In genomic region chr2:153747994-153748393, GRCm38 (mm10) we compare ENCODE assay signal across 22 mouse cellular contexts. TPM values are rescaled to one million over a fixed set of nuclear protein-coding genes. Genes with fewer than 3 reads are reported as not detected.
DNase-seq lines count a peak whose midpoint lies in the region; ATAC-seq and TF ChIP-seq lines count a peak whose summit lies in the region.
"Had no signal": no experiment of that assay in that cellular context is flagged by ENCODE, and none has a peak within 500 bp of the region (broad histone marks: within the 10 kb centered on the region; RNA-seq: fewer than 3 reads in every experiment).

No protein-coding gene starts in this region.

- peak; percentile 52 for ATAC-seq in intestine, embryonic 15.5 days
- ATAC-seq in intestine, embryonic 16.5 days, result peak; percentile 61
- peak; percentile 71 for ATAC-seq in intestine, postnatal 0 days
- ATAC-seq: Patski had no signal

- peaks cover 2% of the 10 kb centered on the region for H3K4me1 ChIP-seq in intestine, embryonic 15.5 days (replicated peaks)
- peaks cover 18% of the 10 kb centered on the region for H3K4me1 ChIP-seq in intestine, embryonic 16.5 days (ENCODE audit: control insufficient read depth, insufficient read depth, low read length)
- H3K4me1 ChIP-seq in intestine, postnatal 0 days (replicated peaks; ENCODE audit: control insufficient read depth, insufficient read depth, low read length), result peaks cover 5% of the 10 kb centered on the region

- H3K27ac ChIP-seq in intestine, embryonic 15.5 days, result no peak overlapping the region
- no peak overlapping the region for H3K27ac ChIP-seq in intestine, embryonic 16.5 days (ENCODE audit: low read length)
- no peak overlapping the region for H3K27ac ChIP-seq in intestine, postnatal 0 days (ENCODE audit: low read depth, low read length)

- no peaks in the 10 kb centered on the region for H3K9me3 ChIP-seq in intestine, embryonic 15.5 days
- no peaks in the 10 kb centered on the region for H3K9me3 ChIP-seq in intestine, embryonic 16.5 days (ENCODE audit: control insufficient read depth, low read length)
- no peaks in the 10 kb centered on the region for H3K9me3 ChIP-seq in intestine, postnatal 0 days (ENCODE audit: control insufficient read depth)
- H3K9me3 ChIP-seq: G1E had no signal

- no peaks in the 10 kb centered on the region for H3K27me3 ChIP-seq in intestine, embryonic 15.5 days (replicated peaks)
- H3K27me3 ChIP-seq in intestine, embryonic 16.5 days (replicated peaks; ENCODE audit: control insufficient read depth, insufficient read depth, low read length), result no peaks in the 10 kb centered on the region
- H3K27me3 ChIP-seq in intestine, postnatal 0 days (replicated peaks; ENCODE audit: control insufficient read depth, insufficient read depth, low read length), result no peaks in the 10 kb centered on the region
- H3K27me3 ChIP-seq: CH12.LX, Patski had no signal

- no peak overlapping the region for H3K9ac ChIP-seq in intestine, embryonic 15.5 days
- no peak overlapping the region for H3K9ac ChIP-seq in intestine, embryonic 16.5 days (ENCODE audit: low read depth, low read length)
- no peak overlapping the region for H3K9ac ChIP-seq in intestine, postnatal 0 days (ENCODE audit: low read depth, low read length)

- no peak overlapping the region for H3K4me2 ChIP-seq in intestine, embryonic 15.5 days (replicated peaks)
- H3K4me2 ChIP-seq in intestine, embryonic 16.5 days (ENCODE audit: low read depth, low read length), result no peak overlapping the region
- no peak overlapping the region for H3K4me2 ChIP-seq in intestine, postnatal 0 days (replicated peaks; ENCODE audit: low read depth)

- H3K36me3 ChIP-seq in intestine, embryonic 15.5 days, result peaks cover 8% of the 10 kb centered on the region
- H3K36me3 ChIP-seq in intestine, embryonic 16.5 days (ENCODE audit: control insufficient read depth, insufficient read depth, low read length), result 0 out of 2 replicates have a peak, but pooled peaks cover 7% of the 10 kb centered on the region
- H3K36me3 ChIP-seq in intestine, postnatal 0 days (ENCODE audit: control insufficient read depth, insufficient read depth), result peaks cover 12% of the 10 kb centered on the region; the same call in 1 of the 2 replicates

- H3K4me3 ChIP-seq in intestine, embryonic 15.5 days (replicated peaks), result no peak overlapping the region
- H3K4me3 ChIP-seq in intestine, embryonic 16.5 days (ENCODE audit: low read length), result no peak overlapping the region
- H3K4me3 ChIP-seq in intestine, postnatal 0 days (ENCODE audit: low read depth, low read length), result no peak overlapping the region

- no peak for TF ChIP-seq CTCF in intestine, postnatal 0 days (IDR thresholded peaks at IDR 0.05; ENCODE audit: low read depth)

- no peak for DNase-seq in kidney, postnatal 25 days
- no peak for DNase-seq in frontal cortex, postnatal 14 days (ENCODE audit: low spot score in 2 of 2)
- DNase-seq in kidney, adult 18-20 months, result no peak
- DNase-seq: adrenal gland, adult 2 months; adrenal gland, adult 8-10 months; adrenal gland, postnatal 10 days; adrenal gland, postnatal 14 days; adrenal gland, postnatal 25 days; adrenal gland, postnatal 36 days; B cell, adult 2 months; cerebellum, adult 11 months; cerebellum, adult 11-12 months; cerebellum, adult 18-20 months had no signal

RNA-seq across cellular contexts. Expression of gene Mapre1, which starts 6.9 kb away (rescaled TPM):
- polyA plus RNA-seq in intestine, embryonic 15.5 days (2015; fragmentation: Nextera tagmentation; extraction: Ambion mirVana), result 216 and 268 TPM in 2 replicates
- polyA plus RNA-seq in intestine, embryonic 16.5 days (2015; fragmentation: Nextera tagmentation; extraction: Ambion mirVana), result 200 and 227 TPM in 2 replicates
- polyA plus RNA-seq in intestine, postnatal 0 days (2015; fragmentation: Nextera tagmentation; extraction: Ambion mirVana), result 144 and 149 TPM in 2 replicates

RNA-seq across cellular contexts. Expression of gene Efcab8, which starts 31.7 kb away (rescaled TPM):
- polyA plus RNA-seq in intestine, embryonic 15.5 days (2015; fragmentation: Nextera tagmentation; extraction: Ambion mirVana), result 0.03 TPM in 1 of 2 replicates, not detected in the other
- 0.02 TPM in 1 of 2 replicates, not detected in the other for polyA plus RNA-seq in intestine, embryonic 16.5 days (2015; fragmentation: Nextera tagmentation; extraction: Ambion mirVana)
- 0.04 and 0.13 TPM in 2 replicates for polyA plus RNA-seq in intestine, postnatal 0 days (2015; fragmentation: Nextera tagmentation; extraction: Ambion mirVana)
- polyA plus RNA-seq: CD4-positive, CD25-positive, alpha-beta regulatory T cell, adult 4 months; G1E had no signal

RNA-seq across cellular contexts. Expression of gene Dnmt3c, which starts 51.5 kb away (rescaled TPM):
- 0.09 TPM in 1 of 2 replicates, not detected in the other for polyA plus RNA-seq in intestine, embryonic 15.5 days (2015; fragmentation: Nextera tagmentation; extraction: Ambion mirVana)
- polyA plus RNA-seq in intestine, embryonic 16.5 days (2015; fragmentation: Nextera tagmentation; extraction: Ambion mirVana), result not detected in 2 replicates
- not detected in 2 replicates for polyA plus RNA-seq in intestine, postnatal 0 days (2015; fragmentation: Nextera tagmentation; extraction: Ambion mirVana)
- polyA plus RNA-seq: activated CD4-positive, CD25-positive, alpha-beta regulatory T cell, adult 4 months; C2C12; CD4-positive, CD25-positive, alpha-beta regulatory T cell, adult 4 months had no signal
